Mouse (Mus musculus): ENCODE data around the gene Cxcl15.

Cxcl15 gene

GRCm38 (mm10) chr5:90794195-90794625, at the start of gene Cxcl15:
Gene Cxcl15 (plus strand): TSS chr5:90794534.
- DNase-seq: no peak

GRCm38 (mm10) chr5:90753934-90754333, 40.4 kb upstream of the Cxcl15 start:
- no peak for DNase-seq

GRCm38 (mm10) chr5:90758020-90758605, 36.2 kb upstream of the Cxcl15 start:
- DNase-seq: no peak

- no peak for DNase-seq
Observed at GRCm38 (mm10) chr5:90759077-90760065, 35.0 kb upstream of the Cxcl15 start, which contains the start of gene Cxcl5. Gene Cxcl5 (plus strand): TSS chr5:90759360.

GRCm38 (mm10) chr5:90760303-90760702, 34.0 kb upstream of the Cxcl15 start:
- no peak for DNase-seq

GRCm38 (mm10) chr5:90760844-90761243, 33.5 kb upstream of the Cxcl15 start:
- DNase-seq: no peak

GRCm38 (mm10) chr5:90761834-90762233, 32.5 kb upstream of the Cxcl15 start:
- no peak for DNase-seq

GRCm38 (mm10) chr5:90763912-90764665, 30.2 kb upstream of the Cxcl15 start:
- no peak for DNase-seq

- DNase-seq: no peak
Observed at GRCm38 (mm10) chr5:90765821-90766606, 28.3 kb upstream of the Cxcl15 start.

- DNase-seq: no peak
Observed at GRCm38 (mm10) chr5:90768218-90768617, 26.1 kb upstream of the Cxcl15 start, which contains the start of gene Ppbp. Gene Ppbp (plus strand): TSS chr5:90768518.

- DNase-seq: no peak
Observed at GRCm38 (mm10) chr5:90771369-90771768, 23.0 kb upstream of the Cxcl15 start.

GRCm38 (mm10) chr5:90771880-90772653, 22.3 kb upstream of the Cxcl15 start, which contains the start of gene Pf4:
Gene Pf4 (plus strand): TSS chr5:90772435.
- DNase-seq: no peak

GRCm38 (mm10) chr5:90775562-90775961, 18.8 kb upstream of the Cxcl15 start:
- peak; percentile 32 for DNase-seq

- no peak for DNase-seq
Observed at GRCm38 (mm10) chr5:90777621-90778020, 16.7 kb upstream of the Cxcl15 start.

GRCm38 (mm10) chr5:90778856-90779255, 15.5 kb upstream of the Cxcl15 start:
- no peak for DNase-seq

- no peak for DNase-seq
Observed at GRCm38 (mm10) chr5:90783697-90784096, 10.6 kb upstream of the Cxcl15 start.

GRCm38 (mm10) chr5:90785659-90786588, 8.4 kb upstream of the Cxcl15 start, which contains the start of gene Cxcl3:
Gene Cxcl3 (plus strand): TSS chr5:90786103.
- peak; percentile 33 for DNase-seq

GRCm38 (mm10) chr5:90788114-90788513, 6.2 kb upstream of the Cxcl15 start:
- no peak for DNase-seq

GRCm38 (mm10) chr5:90789306-90790073, 4.8 kb upstream of the Cxcl15 start:
- DNase-seq: no peak

Data from liver (tissue).